Mouse (Mus musculus) kidney, postnatal 0 days (tissue): ENCODE data around the gene Ptpn1. TPM values are rescaled to one million over a fixed set of nuclear protein-coding genes. Genes with fewer than 3 reads are reported as not detected.
A peak's percentile ranks its signal among the peaks of the same experiment; 100 is the strongest.

ENCODE experiments used
- ATAC-seq: fragments of 200-750 bp; cut with Nextera tagmentation; replicated peaks from 2 replicates; pipeline ENCODE4 v1.8.0; 2017; ENCODE audit warnings: low read depth, moderate number of reproducible peaks, moderate TSS enrichment, moderate library complexity; ENCODE audit not compliant: low FRiP score
- DNase-seq: peaks from one replicate; pipeline ENCODE4 v3.0.0-alpha.2; 2016; ENCODE audit warnings: low spot score
- H3K27ac ChIP-seq: fragments of 300-500 bp; sonication (generic); 2 replicates; pipeline ENCODE4 v1.5.1; 2014; ENCODE audit warnings: mild to moderate bottlenecking
- H3K27me3 ChIP-seq: fragments of 300-500 bp; sonication (generic); 2 replicates; pipeline ENCODE4 v1.6.1; 2014; ENCODE audit warnings: low read length, mixed read lengths; ENCODE audit not compliant: insufficient read depth
- H3K36me3 ChIP-seq: fragments of 300-500 bp; sonication (generic); 2 replicates; pipeline ENCODE4 v1.6.1; 2014; ENCODE audit warnings: low read length, mixed read lengths; ENCODE audit not compliant: insufficient read depth
- H3K4me1 ChIP-seq: fragments of 300-500 bp; sonication (generic); replicated peaks from 2 replicates; pipeline ENCODE4 v1.6.1; 2014; ENCODE audit warnings: antibody characterized with exemption, low read length, mixed read lengths; ENCODE audit not compliant: insufficient read depth
- H3K4me2 ChIP-seq: fragments of 300-500 bp; sonication (generic); 2 replicates; pipeline ENCODE4 v1.6.1; 2014; ENCODE audit warnings: mild to moderate bottlenecking, low read length, moderate library complexity, mixed read lengths
- H3K4me3 ChIP-seq: fragments of 300-500 bp; sonication (generic); replicated peaks from 2 replicates; pipeline ENCODE4 v1.5.1; 2014; ENCODE audit warnings: low read depth, low read length
- H3K9ac ChIP-seq: fragments of 300-500 bp; sonication (generic); 2 replicates; pipeline ENCODE4 v1.6.1; 2014; ENCODE audit warnings: low read depth, low read length
- H3K9me3 ChIP-seq: fragments of 300-500 bp; sonication (generic); replicated peaks from 2 replicates; pipeline ENCODE4 v1.6.1; 2016; ENCODE audit warnings: low read length, inconsistent platforms, mixed read lengths
- CTCF ChIP-seq: IDR thresholded peaks from 2 replicates; pipeline ENCODE4 v1.5.1; 2016; ENCODE audit warnings: antibody characterized with exemption, low read depth, mild to moderate bottlenecking, moderate library complexity
- WGBS: fragments of 180-500 bp; shearing (Covaris S2); extraction: QIAGEN DNeasy Blood & Tissue Kit; methylation state at CpG from one replicate; pipeline ENCODE4 v1.1.7; 2014; 5-methylcytosine and 5-hydroxymethylcytosine counted together
- polyA plus RNA-seq: library from polyadenylated mRNA; unstranded; fragments of >200 nt; fragmentation: Nextera tagmentation; extraction: Ambion mirVana; gene quantifications from 2 replicates; pipeline ENCODE4 v1.2.1, GENCODE M21; 2015

Ptpn1 gene
- polyA plus RNA-seq, 1 experiment from 2014 or later: 54.2 TPM

DNA sequence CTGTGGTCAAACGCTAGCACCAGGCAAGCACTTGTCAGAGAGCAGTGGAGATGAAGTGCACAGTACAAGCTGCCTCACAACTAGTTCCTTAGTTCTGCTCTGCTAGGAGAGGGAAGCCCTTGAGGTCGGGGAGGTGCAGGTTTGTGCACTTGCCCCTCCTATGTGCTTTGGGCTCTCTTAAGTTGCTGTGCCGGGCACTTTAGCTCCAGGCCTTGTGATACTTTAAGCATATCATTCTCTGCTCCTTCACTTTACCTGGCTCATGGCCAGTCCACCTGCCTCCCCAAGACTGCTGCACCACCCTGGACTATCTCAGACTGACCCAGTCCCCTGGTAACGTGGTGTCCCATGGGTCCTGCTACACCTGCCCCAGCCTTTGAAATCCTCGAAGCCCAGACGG is 16.2 kb downstream of the Ptpn1 start:
- Histone ChIP-seq H3K9me3 (no peaks in the 10 kb centered on the region), H3K4me3 (no peak overlapping the region), H3K36me3 (0 out of 2 replicates have a peak, but pooled peaks cover 2% of the 10 kb centered on the region), H3K4me1 (peaks cover 29% of the 10 kb centered on the region), H3K27ac (no peak overlapping the region), H3K9ac (no peak overlapping the region), H3K4me2 (no peak overlapping the region), H3K27me3 (no peaks in the 10 kb centered on the region)
- no peak for TF ChIP-seq CTCF
- no peak for DNase-seq
- WGBS: 63% methylated on average over 6 of the region's 6 CpGs
- no peak for ATAC-seq

DNA sequence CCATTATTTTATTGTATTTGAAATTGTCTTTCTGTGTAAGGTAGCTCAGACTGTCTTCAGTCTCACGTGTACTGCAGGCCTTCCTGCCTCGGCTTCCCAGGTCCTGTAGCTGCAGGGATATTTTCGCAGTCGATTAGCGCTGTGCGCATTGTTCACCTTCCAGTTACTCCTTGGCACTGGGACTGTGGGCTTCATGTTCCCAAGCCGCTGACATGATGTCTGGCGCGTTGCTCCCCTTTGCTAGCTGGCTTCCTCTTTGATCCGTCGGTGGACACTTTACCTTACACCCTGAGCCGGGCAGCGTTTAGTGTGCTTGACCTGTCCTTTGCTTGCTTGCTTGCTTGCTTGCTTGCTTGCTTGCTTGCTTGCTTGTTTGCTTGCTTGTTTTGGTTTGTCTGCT is 16.7 kb downstream of the Ptpn1 start:
- Histone ChIP-seq H3K27ac (no peak overlapping the region), H3K36me3 (0 out of 2 replicates have a peak, but pooled peaks cover 2% of the 10 kb centered on the region), H3K9me3 (no peaks in the 10 kb centered on the region), H3K4me1 (peaks cover 25% of the 10 kb centered on the region), H3K27me3 (no peaks in the 10 kb centered on the region), H3K4me2 (no peak overlapping the region), H3K4me3 (no peak overlapping the region), H3K9ac (no peak overlapping the region)
- TF ChIP-seq CTCF: no peak
- 66% methylated on average over 13 of the region's 13 CpGs for WGBS
- DNase-seq (no peak), ATAC-seq (no peak)

DNA sequence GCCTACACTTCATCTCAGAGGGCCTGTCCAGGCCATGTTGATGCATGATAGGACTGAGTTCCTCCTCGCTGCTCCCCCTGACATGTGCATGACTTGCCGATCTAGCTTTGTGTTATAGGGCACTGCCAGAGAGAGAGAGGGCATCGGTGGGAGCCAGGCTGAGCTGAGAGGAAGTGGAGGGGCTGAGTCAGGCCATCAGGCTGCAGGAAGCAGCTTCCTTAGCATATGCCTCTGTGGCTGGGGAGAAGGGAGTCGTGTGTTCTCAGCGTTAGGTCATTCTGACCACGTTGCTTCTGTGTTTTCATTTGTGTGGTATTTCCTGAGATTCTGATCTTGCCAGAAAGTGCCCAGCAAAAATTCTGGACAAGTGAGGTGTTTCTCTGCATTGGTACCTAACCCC is 17.4 kb downstream of the Ptpn1 start:
- no peaks in the 10 kb centered on the region for H3K27me3 ChIP-seq

DNA sequence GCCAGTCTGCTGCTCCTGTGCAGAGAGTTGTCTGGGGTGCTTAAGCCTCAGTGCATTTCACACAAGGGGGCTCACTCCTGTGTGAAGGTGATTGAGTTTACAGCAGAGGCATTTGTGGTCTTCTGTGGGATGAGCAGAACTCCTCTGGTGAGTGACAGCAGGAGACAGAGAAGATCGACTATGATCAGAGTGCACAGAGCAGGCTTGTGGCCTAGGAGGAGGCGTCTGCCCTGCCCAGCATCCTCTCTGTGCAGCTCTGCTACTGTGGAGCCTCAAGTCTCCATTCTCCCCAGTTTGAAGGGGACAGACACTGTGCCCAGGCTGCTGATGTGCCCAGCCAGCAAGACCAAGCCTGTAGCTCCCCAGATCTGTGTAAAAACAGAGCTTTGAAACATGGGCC is 18.0 kb downstream of the Ptpn1 start:
- no peak for DNase-seq
- no peak overlapping the region for H3K4me2 ChIP-seq
- no peaks in the 10 kb centered on the region for H3K9me3 ChIP-seq
- 0 out of 2 replicates have a peak, but pooled peaks have one; percentile 22 for ATAC-seq
- TF ChIP-seq CTCF: no peak
- WGBS: 77% methylated on average over 2 of the region's 2 CpGs
- 0 out of 2 replicates have a peak, but pooled peaks cover 2% of the 10 kb centered on the region for H3K36me3 ChIP-seq
- no peak overlapping the region for H3K4me3 ChIP-seq
- peaks cover 25% of the 10 kb centered on the region for H3K4me1 ChIP-seq
- no peaks in the 10 kb centered on the region for H3K27me3 ChIP-seq
- H3K27ac ChIP-seq: 0 out of 2 replicates have a peak overlapping the region, but pooled peaks have one; percentile 66
- H3K9ac ChIP-seq: no peak overlapping the region

More for the DNA sequence above, 17.4 kb downstream of the Ptpn1 start:
- H3K4me2 ChIP-seq: no peak overlapping the region
- no peaks in the 10 kb centered on the region for H3K9me3 ChIP-seq
- H3K4me1 ChIP-seq: peaks cover 25% of the 10 kb centered on the region
- no peak for TF ChIP-seq CTCF
- no peak overlapping the region for H3K4me3 ChIP-seq
- 0 out of 2 replicates have a peak, but pooled peaks cover 2% of the 10 kb centered on the region for H3K36me3 ChIP-seq
- peak; percentile 49 for DNase-seq
- no peak for ATAC-seq
- no peak overlapping the region for H3K9ac ChIP-seq
- H3K27ac ChIP-seq: no peak overlapping the region
- 33% methylated on average over 6 of the region's 6 CpGs for WGBS

DNA sequence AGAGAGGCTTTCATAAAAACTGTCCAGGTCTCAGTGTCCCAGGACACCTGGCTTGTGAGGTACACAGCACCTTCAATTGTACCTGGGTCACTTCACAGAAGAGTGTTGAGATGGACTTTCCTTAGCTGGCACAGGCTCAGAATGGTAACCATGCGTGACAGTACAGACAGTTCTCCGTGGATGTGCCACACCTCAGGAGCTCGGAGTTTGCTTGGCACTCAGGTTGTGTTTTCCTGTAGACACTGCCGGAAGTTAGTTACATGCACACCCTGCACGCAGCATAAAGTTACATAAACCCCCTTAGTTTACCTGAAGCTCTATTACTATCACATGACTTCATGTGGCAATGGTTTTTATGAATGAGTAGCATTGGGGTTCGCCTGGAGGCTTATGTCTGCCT is 18.8 kb downstream of the Ptpn1 start:
- no peak overlapping the region for H3K9ac ChIP-seq
- TF ChIP-seq CTCF: no peak
- ATAC-seq (peak; percentile 61), DNase-seq (no peak)
- no peak overlapping the region for H3K4me3 ChIP-seq
- H3K4me1 ChIP-seq: peaks cover 25% of the 10 kb centered on the region
- H3K36me3 ChIP-seq: 0 out of 2 replicates have a peak, but pooled peaks cover 2% of the 10 kb centered on the region
- H3K27ac ChIP-seq: peak overlapping the region; percentile 66; the same call in 1 of the 2 replicates
- no peak overlapping the region for H3K4me2 ChIP-seq
- H3K27me3 ChIP-seq: no peaks in the 10 kb centered on the region
- 65% methylated on average over 6 of the region's 6 CpGs for WGBS
- no peaks in the 10 kb centered on the region for H3K9me3 ChIP-seq

DNA sequence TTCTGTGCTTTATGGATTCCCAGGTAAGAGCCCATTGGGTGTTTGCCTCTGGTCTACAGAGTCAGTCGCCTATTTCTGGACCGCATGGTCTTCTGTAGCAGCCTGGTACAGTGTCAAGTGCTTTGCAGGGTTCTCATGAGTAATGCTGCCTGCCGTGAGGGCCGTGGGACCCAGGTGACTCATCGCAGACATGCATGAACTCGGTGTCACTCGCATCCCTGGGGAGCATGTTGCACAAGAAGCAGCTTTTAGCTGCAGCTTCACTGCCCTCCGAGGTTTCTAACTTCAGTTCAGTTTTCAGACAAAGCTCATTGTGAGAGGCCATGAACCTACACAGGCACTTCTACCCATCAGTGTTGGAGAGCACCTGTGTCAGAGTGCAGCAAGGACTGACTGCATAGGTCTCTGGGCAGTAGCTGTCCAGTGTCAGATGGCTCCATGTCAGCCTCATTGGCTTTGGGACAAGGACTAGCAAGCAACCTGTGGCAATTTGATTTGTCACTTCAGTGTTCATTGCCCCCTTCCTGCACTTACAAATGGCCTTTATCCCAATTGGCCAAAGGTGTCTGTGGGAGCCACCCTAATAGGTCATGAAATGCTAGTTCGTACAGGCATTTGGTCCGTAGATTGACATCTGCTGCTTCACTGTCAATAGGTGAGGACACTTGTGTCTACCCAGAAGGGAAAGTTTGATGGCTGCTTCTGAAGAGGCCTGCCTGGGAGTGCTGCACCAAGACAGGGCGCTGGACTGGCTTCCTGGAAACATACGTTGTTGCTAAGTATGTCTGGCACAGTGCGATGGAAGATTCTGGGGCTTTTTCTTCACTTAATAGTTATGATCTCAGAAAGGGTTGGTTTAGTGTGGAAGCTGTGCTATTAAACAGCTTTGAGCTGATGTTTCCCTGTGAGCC is 19.7 kb downstream of the Ptpn1 start:
- Histone ChIP-seq H3K27ac (peak overlapping the region; percentile 66; the same call in 1 of the 2 replicates), H3K4me2 (no peak overlapping the region), H3K27me3 (no peaks in the 10 kb centered on the region), H3K36me3 (0 out of 2 replicates have a peak, but pooled peaks cover 2% of the 10 kb centered on the region), H3K9me3 (no peaks in the 10 kb centered on the region), H3K4me1 (peaks cover 25% of the 10 kb centered on the region), H3K4me3 (no peak overlapping the region), H3K9ac (no peak overlapping the region)
- no peak for TF ChIP-seq CTCF
- ATAC-seq (no peak), DNase-seq (no peak)
- WGBS: 79% methylated on average over 13 of the region's 13 CpGs
